Comparison of ENCODE assay signal across 23 mouse cellular contexts in genomic region chr12:76643679-76644078, GRCm38 (mm10).
DNase-seq lines count a peak whose midpoint lies in the region; ATAC-seq and TF ChIP-seq lines count a peak whose summit lies in the region.
"Had no signal": no experiment of that assay in that cellular context is flagged by ENCODE, and none has a peak within 500 bp of the region (broad histone marks: within the 10 kb centered on the region; RNA-seq: fewer than 3 reads in every experiment).

No protein-coding gene starts in this region.

- no peak overlapping the region for H3K4me2 ChIP-seq in hindbrain, embryonic 16.5 days (ENCODE audit: low read length)
- H3K4me2 ChIP-seq in neural tube, embryonic 14.5 days (ENCODE audit: low read depth, low read length), result no peak overlapping the region
- H3K4me2 ChIP-seq: embryonic facial prominence, embryonic 15.5 days; heart, embryonic 13.5 days; limb, embryonic 12.5 days; liver, embryonic 13.5 days; lung, embryonic 14.5 days had no signal

- H3K4me1 ChIP-seq in hindbrain, embryonic 16.5 days (ENCODE audit: control insufficient read depth, insufficient read depth, low read depth, low read length), result peaks cover 12% of the 10 kb centered on the region
- 0 out of 2 replicates have a peak, but pooled peaks cover 6% of the 10 kb centered on the region for H3K4me1 ChIP-seq in neural tube, embryonic 14.5 days (ENCODE audit: control insufficient read depth, insufficient read depth, low read length)

- peak overlapping the region; percentile 82 for H3K27ac ChIP-seq in layer of hippocampus, adult 2 months
- H3K27ac ChIP-seq in hindbrain, embryonic 16.5 days (ENCODE audit: low read depth, low read length), result peak overlapping the region; percentile 69
- H3K27ac ChIP-seq in neural tube, embryonic 14.5 days (ENCODE audit: low read depth, low read length), result peak overlapping the region; percentile 62; the same call in 1 of the 2 replicates
- H3K27ac ChIP-seq: embryonic facial prominence, embryonic 15.5 days; heart, embryonic 13.5 days; limb, embryonic 12.5 days; liver, embryonic 13.5 days had no signal

- no peak overlapping the region for H3K4me3 ChIP-seq in layer of hippocampus, adult 2 months
- H3K4me3 ChIP-seq in hindbrain, embryonic 16.5 days (ENCODE audit: low read length), result no peak overlapping the region
- H3K4me3 ChIP-seq in neural tube, embryonic 14.5 days (ENCODE audit: low read depth, low read length), result no peak overlapping the region
- H3K4me3 ChIP-seq: embryonic facial prominence, embryonic 15.5 days; heart, embryonic 13.5 days; limb, embryonic 12.5 days; liver, embryonic 13.5 days; myocyte had no signal

- DNase-seq in layer of hippocampus, adult 2 months (ENCODE audit: low spot score in 2 of 2), result peak in 1 of 2 experiments; percentile 41
- no peak for DNase-seq in layer of hippocampus, adult 8-10 months (ENCODE audit: low spot score in 2 of 2)
- DNase-seq in brain, embryonic 14.5 days (ENCODE audit: low read depth), result peak; percentile 14
- DNase-seq in urinary bladder, postnatal 14 days (ENCODE audit: low spot score), result no peak
- DNase-seq: adrenal gland, postnatal 10 days; cerebellum, adult 11-12 months; cerebellum, postnatal 25 days; gastrocnemius, postnatal 10 days; heart, adult 18-20 months; heart, postnatal 4 days; liver, embryonic 13.5 days; lung, embryonic 14.5 days; lung, postnatal 36 days; right cerebral cortex, postnatal 14 days had no signal

- no peak overlapping the region for H3K9ac ChIP-seq in hindbrain, embryonic 16.5 days (ENCODE audit: low read depth, low read length)
- H3K9ac ChIP-seq in neural tube, embryonic 14.5 days (replicated peaks; ENCODE audit: low read depth, low read length), result no peak overlapping the region
- H3K9ac ChIP-seq: embryonic facial prominence, embryonic 15.5 days; heart, embryonic 13.5 days; limb, embryonic 12.5 days; liver, embryonic 13.5 days; lung, embryonic 14.5 days had no signal

- H3K27me3 ChIP-seq in hindbrain, embryonic 16.5 days (replicated peaks; ENCODE audit: control insufficient read depth, insufficient read depth, low read length), result no peaks in the 10 kb centered on the region
- no peaks in the 10 kb centered on the region for H3K27me3 ChIP-seq in neural tube, embryonic 14.5 days (ENCODE audit: control insufficient read depth, insufficient read depth, low read length)
- H3K27me3 ChIP-seq: embryonic facial prominence, embryonic 15.5 days; limb, embryonic 12.5 days; liver, embryonic 13.5 days; Patski had no signal

- no peak for TF ChIP-seq POLR2A in brain, embryonic 14.5 days (IDR thresholded peaks at IDR 0.05; ENCODE audit: borderline replicate concordance, extremely low read depth, insufficient read depth, insufficient read length, poor library complexity, severe bottlenecking)

- TF ChIP-seq CTCF in layer of hippocampus, adult 2 months (conservative IDR thresholded peaks at IDR 0.05), result no peak
- no peak for TF ChIP-seq CTCF in brain, embryonic 14.5 days (IDR thresholded peaks at IDR 0.05; ENCODE audit: borderline replicate concordance, extremely low read depth, insufficient read depth, insufficient read length)

- no peaks in the 10 kb centered on the region for H3K9me3 ChIP-seq in hindbrain, embryonic 16.5 days (ENCODE audit: control insufficient read depth, low read length)
- H3K9me3 ChIP-seq in neural tube, embryonic 14.5 days (ENCODE audit: control insufficient read depth, low read length), result no peaks in the 10 kb centered on the region
- H3K9me3 ChIP-seq: embryonic facial prominence, embryonic 15.5 days; heart, embryonic 13.5 days; limb, embryonic 12.5 days; liver, embryonic 13.5 days had no signal

- H3K36me3 ChIP-seq in hindbrain, embryonic 16.5 days (ENCODE audit: control insufficient read depth, insufficient read depth, low read length), result no peaks in the 10 kb centered on the region
- no peaks in the 10 kb centered on the region for H3K36me3 ChIP-seq in neural tube, embryonic 14.5 days (ENCODE audit: control insufficient read depth, insufficient read depth, low read length)
- H3K36me3 ChIP-seq: embryonic facial prominence, embryonic 15.5 days; heart, embryonic 13.5 days; limb, embryonic 12.5 days had no signal

- 54% methylated on average over 8 of the region's 8 CpGs for WGBS in hindbrain, embryonic 16.5 days
- 51% methylated on average over 8 of the region's 8 CpGs for WGBS in neural tube, embryonic 14.5 days

- ATAC-seq in hindbrain, embryonic 16.5 days, result peak; percentile 28
- no peak; the same call in 1 of the 2 replicates for ATAC-seq in neural tube, embryonic 14.5 days (ENCODE audit: low read depth)
- ATAC-seq in CD4-positive, CD25-positive, alpha-beta regulatory T cell, adult 4 months, result no peak
- ATAC-seq: intestine, embryonic 16.5 days; Patski had no signal
